13 mouse cellular contexts compared by ENCODE assay signal in the genomic region with DNA sequence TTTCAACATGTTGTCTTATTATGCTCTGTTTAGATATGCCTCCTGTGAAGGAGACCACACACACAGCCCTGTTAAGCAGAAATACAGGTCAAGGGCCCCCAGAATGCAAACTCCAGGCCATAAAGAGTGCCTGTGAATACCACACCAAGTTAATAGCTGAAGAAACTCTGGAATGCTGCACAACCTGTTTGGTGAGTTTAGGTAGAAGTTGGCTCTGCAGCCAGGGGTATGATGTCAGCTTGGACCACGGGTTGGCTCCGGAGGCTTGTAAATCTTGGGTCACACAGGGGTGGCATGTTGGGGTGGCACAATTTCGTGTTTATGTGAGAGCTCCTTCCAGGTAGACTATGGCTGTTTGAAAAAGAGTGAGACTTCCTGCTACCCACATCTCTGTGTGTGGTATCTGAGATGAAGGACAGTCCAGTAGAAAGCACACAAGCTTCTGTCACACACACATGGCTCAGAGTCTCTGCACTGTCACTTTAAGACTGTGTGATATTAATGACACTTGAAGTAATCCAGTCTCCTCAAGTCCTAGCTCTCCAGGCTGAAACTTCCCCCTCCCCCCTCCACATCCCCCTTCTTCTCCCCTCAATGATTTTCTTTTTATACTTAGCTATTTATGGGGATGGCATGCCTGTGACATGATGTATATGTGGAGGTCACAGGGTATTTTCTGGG.
A peak's percentile ranks its signal among the peaks of the same experiment; 100 is the strongest.
DNase-seq lines count a peak whose midpoint lies in the region.
"Had no signal": no experiment of that assay in that cellular context is flagged by ENCODE, and none has a peak within 500 bp of the region (broad histone marks: within the 10 kb centered on the region; RNA-seq: fewer than 3 reads in every experiment).

No protein-coding gene starts in this region.

- no peaks in the 10 kb centered on the region for H3K36me3 ChIP-seq in forebrain, embryonic 10.5 days (replicated peaks)
- H3K36me3 ChIP-seq: hindbrain, embryonic 15.5 days; limb, embryonic 15.5 days; midbrain, embryonic 12.5 days; neural tube, embryonic 13.5 days had no signal

- H3K27ac ChIP-seq in forebrain, embryonic 10.5 days, result no peak overlapping the region
- H3K27ac ChIP-seq: heart, adult 2 months; hindbrain, embryonic 15.5 days; limb, embryonic 15.5 days; midbrain, embryonic 12.5 days; neural tube, embryonic 13.5 days had no signal

- WGBS in forebrain, embryonic 10.5 days, result 60% methylated on average over 3 of the region's 3 CpGs

- no peaks in the 10 kb centered on the region for H3K9me3 ChIP-seq in forebrain, embryonic 10.5 days
- H3K9me3 ChIP-seq: hindbrain, embryonic 15.5 days; limb, embryonic 15.5 days; midbrain, embryonic 12.5 days; neural tube, embryonic 13.5 days had no signal

- no peak overlapping the region for H3K4me3 ChIP-seq in forebrain, embryonic 10.5 days
- H3K4me3 ChIP-seq: heart, adult 2 months; hindbrain, embryonic 15.5 days; limb, embryonic 15.5 days; midbrain, embryonic 12.5 days; neural tube, embryonic 13.5 days had no signal

- no peaks in the 10 kb centered on the region for H3K27me3 ChIP-seq in forebrain, embryonic 10.5 days (ENCODE audit: poor library complexity, severe bottlenecking)
- H3K27me3 ChIP-seq: CH12.LX; hindbrain, embryonic 15.5 days; limb, embryonic 15.5 days; neural tube, embryonic 13.5 days had no signal

- peak; percentile 39 for DNase-seq in embryo, embryonic 10.5 days (ENCODE audit: low spot score)
- DNase-seq in gonadal fat pad, adult 2 months (ENCODE audit: low read depth), result peak; percentile 2
- peak; percentile 88 for DNase-seq in kidney, postnatal 14 days
- DNase-seq in lung, postnatal 36 days, result peak; percentile 92
- no peak for DNase-seq in forebrain, embryonic 10.5 days (ENCODE audit: extremely low spot score, low spot score)
- DNase-seq in thymus, postnatal 14 days, result no peak
- DNase-seq in thymus, postnatal 4 days, result no peak
- DNase-seq: heart, adult 2 months had no signal

- H3K4me1 ChIP-seq in forebrain, embryonic 10.5 days, result peaks cover 9% of the 10 kb centered on the region; the same call in 1 of the 2 replicates
- H3K4me1 ChIP-seq: hindbrain, embryonic 15.5 days; midbrain, embryonic 12.5 days; neural tube, embryonic 13.5 days had no signal

Comparison
In these comparisons a context has a peak if more than half of its experiments do, and no peak if none do; other contexts are left out.
1. DNase-seq: peak in embryo, embryonic 10.5 days (single experiment), gonadal fat pad, adult 2 months (single experiment), kidney, postnatal 14 days (single experiment) and lung, postnatal 36 days (single experiment); none in forebrain, embryonic 10.5 days (single experiment), thymus, postnatal 14 days (single experiment) and thymus, postnatal 4 days (single experiment).